Mouse (Mus musculus): ENCODE data around the gene Saxo1.
A peak's percentile ranks its signal among the peaks of the same experiment; 100 is the strongest.

Saxo1 gene

GRCm38 (mm10) chr4:86527162-86528136 lies 30.7 kb downstream of the Saxo1 start:
- DNase-seq, result peak; percentile 40

- no peak for DNase-seq
Measured at GRCm38 (mm10) chr4:86524483-86524882, 33.6 kb downstream of the Saxo1 start.

- no peak for DNase-seq
Measured at GRCm38 (mm10) chr4:86523771-86524170, 34.4 kb downstream of the Saxo1 start.

- no peak for DNase-seq
Measured at GRCm38 (mm10) chr4:86520695-86521094, 37.4 kb downstream of the Saxo1 start.

- no peak for DNase-seq
Measured at GRCm38 (mm10) chr4:86519953-86520352, 38.2 kb downstream of the Saxo1 start.

GRCm38 (mm10) chr4:86504656-86505055 lies 53.5 kb downstream of the Saxo1 start:
- DNase-seq, result no peak

- no peak for DNase-seq
Measured at GRCm38 (mm10) chr4:86499561-86499960, 58.6 kb downstream of the Saxo1 start.

GRCm38 (mm10) chr4:86498754-86499153 lies 59.4 kb downstream of the Saxo1 start:
- DNase-seq, result peak; percentile 58

- DNase-seq, result no peak
Measured at GRCm38 (mm10) chr4:86489128-86489527, 69.0 kb downstream of the Saxo1 start.

GRCm38 (mm10) chr4:86486901-86487300 lies 71.2 kb downstream of the Saxo1 start:
- no peak for DNase-seq

GRCm38 (mm10) chr4:86486491-86486890 lies 71.6 kb downstream of the Saxo1 start:
- DNase-seq, result no peak

GRCm38 (mm10) chr4:86485052-86485451 lies 73.1 kb downstream of the Saxo1 start:
- no peak for DNase-seq

- DNase-seq, result no peak
Measured at GRCm38 (mm10) chr4:86483686-86484085, 74.4 kb downstream of the Saxo1 start.

GRCm38 (mm10) chr4:86483013-86483615 lies 75.0 kb downstream of the Saxo1 start:
- no peak for DNase-seq

GRCm38 (mm10) chr4:86480891-86481290 lies 77.2 kb downstream of the Saxo1 start:
- DNase-seq, result no peak

- no peak for DNase-seq
Measured at GRCm38 (mm10) chr4:86464808-86465207, 93.3 kb downstream of the Saxo1 start.

GRCm38 (mm10) chr4:86450468-86450867 lies 107.7 kb downstream of the Saxo1 start:
- DNase-seq, result no peak

- peak; percentile 23 for DNase-seq
Measured at GRCm38 (mm10) chr4:86436336-86436735, 121.8 kb downstream of the Saxo1 start.

GRCm38 (mm10) chr4:86435631-86436030 lies 122.5 kb downstream of the Saxo1 start:
- DNase-seq, result no peak

GRCm38 (mm10) chr4:86428091-86428745 lies 129.9 kb downstream of the Saxo1 start:
- no peak for DNase-seq

GRCm38 (mm10) chr4:86427312-86427711 lies 130.8 kb downstream of the Saxo1 start:
- no peak for DNase-seq

GRCm38 (mm10) chr4:86426549-86426948 lies 131.6 kb downstream of the Saxo1 start:
- no peak for DNase-seq

- DNase-seq, result no peak
Measured at GRCm38 (mm10) chr4:86425581-86425980, 132.5 kb downstream of the Saxo1 start.

GRCm38 (mm10) chr4:86422586-86422985 lies 135.5 kb downstream of the Saxo1 start:
- DNase-seq, result no peak
